Mouse (Mus musculus) brain, embryonic 14.5 days (tissue): ENCODE results near the gene Paqr4.

Experiments
- CTCF ChIP-seq: fragments of 200-500 bp; IDR thresholded peaks from 2 replicates; pipeline ENCODE4 v1.5.1; 2012; ENCODE audit warnings: inconsistent platforms, mild to moderate bottlenecking, moderate library complexity, borderline replicate concordance; ENCODE audit not compliant: insufficient read depth, insufficient read length; ENCODE audit errors: extremely low read depth
- POLR2A ChIP-seq: fragments of 200-500 bp; IDR thresholded peaks from 2 replicates; pipeline ENCODE4 v1.6.1; 2012; ENCODE audit warnings: mild to moderate bottlenecking, inconsistent platforms, borderline replicate concordance; ENCODE audit not compliant: poor library complexity, insufficient read depth, insufficient read length, severe bottlenecking; ENCODE audit errors: extremely low read depth

- TF ChIP-seq CTCF (no peak), POLR2A (no peak)
Measured at GRCm38 (mm10) chr17:23777141-23777540, 36.5 kb upstream of the Paqr4 start.
